ENCODE assay signal across 16 mouse cellular contexts in genomic region chrX:152703624-152704023, GRCm38 (mm10).
A peak's percentile ranks its signal among the peaks of the same experiment; 100 is the strongest.
DNase-seq lines count a peak whose midpoint lies in the region.
"Had no signal": no experiment of that assay in that cellular context is flagged by ENCODE, and none has a peak within 500 bp of the region (broad histone marks: within the 10 kb centered on the region; RNA-seq: fewer than 3 reads in every experiment).

No protein-coding gene starts in this region.

- intact Hi-C loops in left cerebral cortex, postnatal 14 days (cut with DNase I), result no loop called here

- no peaks in the 10 kb centered on the region for H3K36me3 ChIP-seq in heart, embryonic 10.5 days
- no peaks in the 10 kb centered on the region for H3K36me3 ChIP-seq in hindbrain, embryonic 10.5 days
- H3K36me3 ChIP-seq: G1E; hindbrain, embryonic 13.5 days; intestine, embryonic 15.5 days; midbrain, embryonic 12.5 days had no signal

- H3K27me3 ChIP-seq in heart, embryonic 10.5 days (ENCODE audit: insufficient read depth, poor library complexity, severe bottlenecking), result peaks cover 4% of the 10 kb centered on the region; the same call in 1 of the 2 replicates
- H3K27me3 ChIP-seq in hindbrain, embryonic 10.5 days (ENCODE audit: insufficient read depth, poor library complexity, severe bottlenecking), result peaks cover 83% of the 10 kb centered on the region
- H3K27me3 ChIP-seq: intestine, embryonic 15.5 days had no signal

- no peaks in the 10 kb centered on the region for H3K4me1 ChIP-seq in heart, embryonic 10.5 days
- no peaks in the 10 kb centered on the region for H3K4me1 ChIP-seq in hindbrain, embryonic 10.5 days (replicated peaks)
- H3K4me1 ChIP-seq: hindbrain, embryonic 13.5 days; intestine, embryonic 15.5 days; midbrain, embryonic 12.5 days had no signal

- peak; percentile 22 for DNase-seq in heart, postnatal 4 days
- DNase-seq in heart, embryonic 10.5 days (ENCODE audit: low spot score), result no peak
- DNase-seq in urinary bladder, postnatal 14 days (ENCODE audit: low spot score), result peak; percentile 64
- no peak for DNase-seq in urinary bladder, postnatal 10 days (ENCODE audit: low spot score)
- peak; percentile 27 to 42 for DNase-seq in kidney, postnatal 4 days
- DNase-seq in yolk sac, embryonic 10.5 days (ENCODE audit: low spot score), result peak; percentile 3
- no peak for DNase-seq in left cerebral cortex, postnatal 14 days (ENCODE audit: low spot score in 2 of 2)
- DNase-seq in hindbrain, embryonic 10.5 days (ENCODE audit: low spot score), result no peak
- DNase-seq: cerebellum, adult 11-12 months; heart, adult 18-20 months; thymus, postnatal 25 days had no signal

- H3K9me3 ChIP-seq in heart, embryonic 10.5 days, result no peaks in the 10 kb centered on the region
- H3K9me3 ChIP-seq in hindbrain, embryonic 10.5 days, result no peaks in the 10 kb centered on the region
- H3K9me3 ChIP-seq: G1E; hindbrain, embryonic 13.5 days; intestine, embryonic 15.5 days; midbrain, embryonic 12.5 days had no signal

- WGBS in heart, embryonic 10.5 days, result 43% methylated on average over 1 of the region's 1 CpGs
- 88% methylated on average over 1 of the region's 1 CpGs for WGBS in hindbrain, embryonic 10.5 days

- H3K27ac ChIP-seq in heart, embryonic 10.5 days, result no peak overlapping the region
- H3K27ac ChIP-seq in hindbrain, embryonic 10.5 days, result no peak overlapping the region
- H3K27ac ChIP-seq: hindbrain, embryonic 13.5 days; intestine, embryonic 15.5 days; midbrain, embryonic 12.5 days had no signal

- H3K4me3 ChIP-seq in heart, embryonic 10.5 days, result no peak overlapping the region
- H3K4me3 ChIP-seq in hindbrain, embryonic 10.5 days, result no peak overlapping the region
- H3K4me3 ChIP-seq: hindbrain, embryonic 13.5 days; intestine, embryonic 15.5 days; midbrain, embryonic 12.5 days; myocyte had no signal

Comparison
In these comparisons a context has a peak if more than half of its experiments do, and no peak if none do; other contexts are left out.
1. DNase-seq: peak in heart, postnatal 4 days (single experiment), urinary bladder, postnatal 14 days (single experiment), kidney, postnatal 4 days (2 of 2) and yolk sac, embryonic 10.5 days (single experiment); none in heart, embryonic 10.5 days (single experiment), urinary bladder, postnatal 10 days (single experiment), left cerebral cortex, postnatal 14 days (0 of 2) and hindbrain, embryonic 10.5 days (single experiment).